Mouse (Mus musculus): ENCODE measurements around the gene Gm21985. TPM values are rescaled to one million over a fixed set of nuclear protein-coding genes. Genes with fewer than 3 reads are reported as not detected.

Gm21985 gene
- polyA plus RNA-seq, 1 experiment from 2014 or later: not detected

- peak; percentile 61 for ATAC-seq (replicated peaks; ENCODE audit: low FRiP score, low TSS enrichment, low read depth)
Observed at GRCm38 (mm10) chr2:112239935-112240721, 26.0 kb upstream of the Gm21985 start.

GRCm38 (mm10) chr2:112241787-112242186, 24.3 kb upstream of the Gm21985 start:
- Histone ChIP-seq H3K4me1 (replicated peaks; ENCODE audit: control insufficient read depth, insufficient read depth, low read length) (peaks cover 6% of the 10 kb centered on the region; the same call in 1 of the 2 replicates), H3K36me3 (ENCODE audit: control insufficient read depth, insufficient read depth, low read length) (peaks cover 19% of the 10 kb centered on the region; the same call in 1 of the 2 replicates), H3K4me2 (ENCODE audit: low read length) (no peak overlapping the region), H3K9me3 (ENCODE audit: control insufficient read depth, low read length) (no peaks in the 10 kb centered on the region), H3K9ac (ENCODE audit: low read length) (no peak overlapping the region), H3K4me3 (ENCODE audit: low read depth, low read length) (no peak overlapping the region), H3K27ac (ENCODE audit: low read depth) (no peak overlapping the region), H3K27me3 (replicated peaks; ENCODE audit: control insufficient read depth, insufficient read depth, low read length) (no peaks in the 10 kb centered on the region)
- WGBS: 77% methylated on average over 14 of the region's 14 CpGs
- no peak for DNase-seq (ENCODE audit: low spot score)
- ATAC-seq (replicated peaks; ENCODE audit: low FRiP score, low TSS enrichment, low read depth): no peak

More at GRCm38 (mm10) chr2:112239935-112240721, 26.0 kb upstream of the Gm21985 start:
- peaks cover 6% of the 10 kb centered on the region; the same call in 1 of the 2 replicates for H3K4me1 ChIP-seq (replicated peaks; ENCODE audit: control insufficient read depth, insufficient read depth, low read length)
- peak overlapping the region; percentile 86 for H3K4me2 ChIP-seq (ENCODE audit: low read length)
- no peaks in the 10 kb centered on the region for H3K9me3 ChIP-seq (ENCODE audit: control insufficient read depth, low read length)
- H3K36me3 ChIP-seq (ENCODE audit: control insufficient read depth, insufficient read depth, low read length): peaks cover 19% of the 10 kb centered on the region; the same call in 1 of the 2 replicates
- H3K4me3 ChIP-seq (ENCODE audit: low read depth, low read length): peak overlapping the region; percentile 76
- H3K27ac ChIP-seq (ENCODE audit: low read depth): peak overlapping the region; percentile 90
- peak overlapping the region; percentile 79 for H3K9ac ChIP-seq (ENCODE audit: low read length)
- WGBS: 0% methylated on average over 28 of the region's 28 CpGs
- peak; percentile 75 for DNase-seq (ENCODE audit: low spot score)
- H3K27me3 ChIP-seq (replicated peaks; ENCODE audit: control insufficient read depth, insufficient read depth, low read length): no peaks in the 10 kb centered on the region

GRCm38 (mm10) chr2:112245307-112245706, 20.8 kb upstream of the Gm21985 start:
- H3K9ac ChIP-seq (ENCODE audit: low read length): no peak overlapping the region
- DNase-seq (ENCODE audit: low spot score) (no peak), ATAC-seq (replicated peaks; ENCODE audit: low FRiP score, low TSS enrichment, low read depth) (no peak)
- H3K36me3 ChIP-seq (ENCODE audit: control insufficient read depth, insufficient read depth, low read length): peaks cover 19% of the 10 kb centered on the region; the same call in 1 of the 2 replicates
- no peak overlapping the region for H3K4me2 ChIP-seq (ENCODE audit: low read length)
- no peak overlapping the region for H3K4me3 ChIP-seq (ENCODE audit: low read depth, low read length)
- no peaks in the 10 kb centered on the region for H3K27me3 ChIP-seq (replicated peaks; ENCODE audit: control insufficient read depth, insufficient read depth, low read length)
- no peaks in the 10 kb centered on the region for H3K9me3 ChIP-seq (ENCODE audit: control insufficient read depth, low read length)
- H3K27ac ChIP-seq (ENCODE audit: low read depth): no peak overlapping the region
- peaks cover 6% of the 10 kb centered on the region; the same call in 1 of the 2 replicates for H3K4me1 ChIP-seq (replicated peaks; ENCODE audit: control insufficient read depth, insufficient read depth, low read length)
- 70% methylated on average over 5 of the region's 5 CpGs for WGBS

GRCm38 (mm10) chr2:112246193-112246592, 19.9 kb upstream of the Gm21985 start:
- Histone ChIP-seq H3K9me3 (ENCODE audit: control insufficient read depth, low read length) (no peaks in the 10 kb centered on the region), H3K9ac (ENCODE audit: low read length) (no peak overlapping the region), H3K27ac (ENCODE audit: low read depth) (no peak overlapping the region), H3K27me3 (replicated peaks; ENCODE audit: control insufficient read depth, insufficient read depth, low read length) (no peaks in the 10 kb centered on the region), H3K36me3 (ENCODE audit: control insufficient read depth, insufficient read depth, low read length) (peaks cover 19% of the 10 kb centered on the region; the same call in 1 of the 2 replicates), H3K4me1 (replicated peaks; ENCODE audit: control insufficient read depth, insufficient read depth, low read length) (no peaks in the 10 kb centered on the region), H3K4me3 (ENCODE audit: low read depth, low read length) (no peak overlapping the region), H3K4me2 (ENCODE audit: low read length) (no peak overlapping the region)
- 90% methylated on average over 6 of the region's 6 CpGs for WGBS
- DNase-seq (ENCODE audit: low spot score) (no peak), ATAC-seq (replicated peaks; ENCODE audit: low FRiP score, low TSS enrichment, low read depth) (no peak; the same call in 1 of the 2 replicates)

- H3K9me3 ChIP-seq (ENCODE audit: control insufficient read depth, low read length): no peaks in the 10 kb centered on the region
- H3K36me3 ChIP-seq (ENCODE audit: control insufficient read depth, insufficient read depth, low read length): peaks cover 19% of the 10 kb centered on the region; the same call in 1 of the 2 replicates
- H3K4me1 ChIP-seq (replicated peaks; ENCODE audit: control insufficient read depth, insufficient read depth, low read length): no peaks in the 10 kb centered on the region
- no peaks in the 10 kb centered on the region for H3K27me3 ChIP-seq (replicated peaks; ENCODE audit: control insufficient read depth, insufficient read depth, low read length)
- ATAC-seq (replicated peaks; ENCODE audit: low FRiP score, low TSS enrichment, low read depth) (no peak), DNase-seq (ENCODE audit: low spot score) (no peak)
- no peak overlapping the region for H3K9ac ChIP-seq (ENCODE audit: low read length)
- no peak overlapping the region for H3K4me3 ChIP-seq (ENCODE audit: low read depth, low read length)
- H3K27ac ChIP-seq (ENCODE audit: low read depth): no peak overlapping the region
- H3K4me2 ChIP-seq (ENCODE audit: low read length): no peak overlapping the region
- 86% methylated on average over 10 of the region's 10 CpGs for WGBS
Observed at GRCm38 (mm10) chr2:112247323-112247722, 18.8 kb upstream of the Gm21985 start.

- H3K4me1 ChIP-seq (replicated peaks; ENCODE audit: control insufficient read depth, insufficient read depth, low read length): no peaks in the 10 kb centered on the region
- H3K27ac ChIP-seq (ENCODE audit: low read depth): no peak overlapping the region
- no peak overlapping the region for H3K9ac ChIP-seq (ENCODE audit: low read length)
- 91% methylated on average over 10 of the region's 10 CpGs for WGBS
- no peaks in the 10 kb centered on the region for H3K36me3 ChIP-seq (ENCODE audit: control insufficient read depth, insufficient read depth, low read length)
- ATAC-seq (replicated peaks; ENCODE audit: low FRiP score, low TSS enrichment, low read depth) (no peak), DNase-seq (ENCODE audit: low spot score) (no peak)
- H3K4me2 ChIP-seq (ENCODE audit: low read length): no peak overlapping the region
- no peaks in the 10 kb centered on the region for H3K27me3 ChIP-seq (replicated peaks; ENCODE audit: control insufficient read depth, insufficient read depth, low read length)
- no peaks in the 10 kb centered on the region for H3K9me3 ChIP-seq (ENCODE audit: control insufficient read depth, low read length)
- H3K4me3 ChIP-seq (ENCODE audit: low read depth, low read length): no peak overlapping the region
Observed at GRCm38 (mm10) chr2:112249780-112250453, 16.2 kb upstream of the Gm21985 start.

- ATAC-seq (replicated peaks; ENCODE audit: low FRiP score, low TSS enrichment, low read depth) (peak; percentile 68), DNase-seq (ENCODE audit: low spot score) (no peak)
- Histone ChIP-seq H3K4me3 (ENCODE audit: low read depth, low read length) (no peak overlapping the region), H3K9me3 (ENCODE audit: control insufficient read depth, low read length) (no peaks in the 10 kb centered on the region), H3K9ac (ENCODE audit: low read length) (no peak overlapping the region), H3K27ac (ENCODE audit: low read depth) (no peak overlapping the region), H3K4me2 (ENCODE audit: low read length) (no peak overlapping the region), H3K36me3 (ENCODE audit: control insufficient read depth, insufficient read depth, low read length) (no peaks in the 10 kb centered on the region), H3K4me1 (replicated peaks; ENCODE audit: control insufficient read depth, insufficient read depth, low read length) (no peaks in the 10 kb centered on the region), H3K27me3 (replicated peaks; ENCODE audit: control insufficient read depth, insufficient read depth, low read length) (no peaks in the 10 kb centered on the region)
- 58% methylated on average over 7 of the region's 7 CpGs for WGBS
Observed at GRCm38 (mm10) chr2:112254675-112255515, 11.2 kb upstream of the Gm21985 start.

GRCm38 (mm10) chr2:112259241-112259962, 6.7 kb upstream of the Gm21985 start, which contains the start of gene Nutm1:
Gene Nutm1, minus strand, starts transcription at chr2:112259291.
- no peaks in the 10 kb centered on the region for H3K27me3 ChIP-seq (replicated peaks; ENCODE audit: control insufficient read depth, insufficient read depth, low read length)
- ATAC-seq (replicated peaks; ENCODE audit: low FRiP score, low TSS enrichment, low read depth) (no peak), DNase-seq (ENCODE audit: low spot score) (no peak)
- 73% methylated on average over 10 of the region's 10 CpGs for WGBS
- no peak within 1 kb of the TSS for H3K4me3 ChIP-seq (ENCODE audit: low read depth, low read length)
- peaks cover 8% of the 10 kb centered on the region for H3K4me1 ChIP-seq (replicated peaks; ENCODE audit: control insufficient read depth, insufficient read depth, low read length)
- H3K27ac ChIP-seq (ENCODE audit: low read depth): no peak within 1 kb of the TSS
- H3K4me2 ChIP-seq (ENCODE audit: low read length): no peak within 1 kb of the TSS
- no peaks in the 10 kb centered on the region for H3K9me3 ChIP-seq (ENCODE audit: control insufficient read depth, low read length)
- no peak within 1 kb of the TSS for H3K9ac ChIP-seq (ENCODE audit: low read length)
- no peaks in the 10 kb centered on the region for H3K36me3 ChIP-seq (ENCODE audit: control insufficient read depth, insufficient read depth, low read length)
